Mouse (Mus musculus): ENCODE data around the gene Lrrc46. TPM values are rescaled to one million over a fixed set of nuclear protein-coding genes. Genes with fewer than 3 reads are reported as not detected.

The Lrrc46 gene
- polyA plus RNA-seq, 1 experiment from 2014 or later = 1.5 TPM

Small RNAs within 50 kb of the gene (microRNA-seq; reads per million reads assigned to microRNA genes)
- gene Mir8103 = 1.1 reads per million

Other genes starting within 250 kb of the Lrrc46 start
- gene Nfe2l1, start 211.4 kb downstream of the Lrrc46 start, polyA plus RNA-seq (2015; fragmentation: Nextera tagmentation; extraction: Ambion mirVana) = 93.9 and 96.8 TPM in 2 replicates
- 115 and 117 TPM in 2 replicates for gene Copz2, start 191.5 kb downstream of the Lrrc46 start, polyA plus RNA-seq (2015; fragmentation: Nextera tagmentation; extraction: Ambion mirVana)
- 83.7 and 88.3 TPM in 2 replicates for gene Cdk5rap3, start 124.9 kb downstream of the Lrrc46 start, polyA plus RNA-seq (2015; fragmentation: Nextera tagmentation; extraction: Ambion mirVana)
- 52.5 and 55.8 TPM in 2 replicates for gene Prr15l, start 113.3 kb downstream of the Lrrc46 start, polyA plus RNA-seq (2015; fragmentation: Nextera tagmentation; extraction: Ambion mirVana)
- 38.0 TPM in 2 replicates for gene Pnpo, start 97.4 kb downstream of the Lrrc46 start, polyA plus RNA-seq (2015; fragmentation: Nextera tagmentation; extraction: Ambion mirVana)
- 21.2 and 25.1 TPM in 2 replicates for gene Sp2, start 58.4 kb downstream of the Lrrc46 start, polyA plus RNA-seq (2015; fragmentation: Nextera tagmentation; extraction: Ambion mirVana)
- 1.6 and 2.0 TPM in 2 replicates for gene Sp6, start 28.0 kb downstream of the Lrrc46 start, polyA plus RNA-seq (2015; fragmentation: Nextera tagmentation; extraction: Ambion mirVana)
- gene Scrn2, start 11.5 kb downstream of the Lrrc46 start, polyA plus RNA-seq (2015; fragmentation: Nextera tagmentation; extraction: Ambion mirVana) = 45.7 and 50.9 TPM in 2 replicates
- gene Mrpl10, start 153 bp upstream of the Lrrc46 start, polyA plus RNA-seq (2015; fragmentation: Nextera tagmentation; extraction: Ambion mirVana) = 92.9 and 98.8 TPM in 2 replicates
- gene Osbpl7, start 9.2 kb upstream of the Lrrc46 start, polyA plus RNA-seq (2015; fragmentation: Nextera tagmentation; extraction: Ambion mirVana) = 10.2 and 10.4 TPM in 2 replicates
- 0.14 and 0.24 TPM in 2 replicates for gene Tbx21, start 73.9 kb upstream of the Lrrc46 start, polyA plus RNA-seq (2015; fragmentation: Nextera tagmentation; extraction: Ambion mirVana)
- 4.0 TPM in 2 replicates for gene Tbkbp1, start 110.1 kb upstream of the Lrrc46 start, polyA plus RNA-seq (2015; fragmentation: Nextera tagmentation; extraction: Ambion mirVana)
- gene Kpnb1, start 146.5 kb upstream of the Lrrc46 start, polyA plus RNA-seq (2015; fragmentation: Nextera tagmentation; extraction: Ambion mirVana) = 51.0 and 54.6 TPM in 2 replicates
- 80.9 and 94.4 TPM in 2 replicates for gene Npepps, start 239.2 kb upstream of the Lrrc46 start, polyA plus RNA-seq (2015; fragmentation: Nextera tagmentation; extraction: Ambion mirVana)

Data from kidney, embryonic 16.5 days (tissue).